In genomic region chr9:61895014-61895413, GRCm38 (mm10) we compare ENCODE assay signal across 10 mouse cellular contexts. TPM values are rescaled to one million over a fixed set of nuclear protein-coding genes. Genes with fewer than 3 reads are reported as not detected.
DNase-seq lines count a peak whose midpoint lies in the region; ATAC-seq lines count a peak whose summit lies in the region.
"Had no signal": no experiment of that assay in that cellular context is flagged by ENCODE, and none has a peak within 500 bp of the region (broad histone marks: within the 10 kb centered on the region; RNA-seq: fewer than 3 reads in every experiment).

No protein-coding gene starts in this region.

- peaks cover 29% of the 10 kb centered on the region for H3K27me3 ChIP-seq in limb, embryonic 10.5 days (ENCODE audit: low read depth, poor library complexity, severe bottlenecking)

- H3K36me3 ChIP-seq in limb, embryonic 10.5 days = no peaks in the 10 kb centered on the region
- H3K36me3 ChIP-seq: hindbrain, embryonic 15.5 days; midbrain, embryonic 13.5 days had no signal

- no peaks in the 10 kb centered on the region for H3K9me3 ChIP-seq in limb, embryonic 10.5 days (replicated peaks)
- H3K9me3 ChIP-seq: hindbrain, embryonic 15.5 days; midbrain, embryonic 13.5 days had no signal

- ATAC-seq in CD4-positive, CD25-positive, alpha-beta regulatory T cell, adult 4 months = no peak
- ATAC-seq: midbrain, embryonic 13.5 days had no signal

- peak; percentile 48 to 65 for DNase-seq in urinary bladder, adult 18-20 months (ENCODE audit: low spot score in 2 of 2)
- DNase-seq in urinary bladder, adult 2 months (ENCODE audit: low spot score) = no peak
- peak; percentile 19 to 25 for DNase-seq in gastrocnemius, postnatal 36 days
- DNase-seq in limb, embryonic 10.5 days (ENCODE audit: low spot score) = no peak
- no peak for DNase-seq in heart, postnatal 14 days
- no peak for DNase-seq in heart, postnatal 10 days
- DNase-seq in thymus, postnatal 4 days = no peak

- no peak overlapping the region for H3K4me3 ChIP-seq in limb, embryonic 10.5 days
- H3K4me3 ChIP-seq: hindbrain, embryonic 15.5 days; midbrain, embryonic 13.5 days had no signal

- peaks cover 30% of the 10 kb centered on the region for H3K4me1 ChIP-seq in limb, embryonic 10.5 days

- H3K27ac ChIP-seq in limb, embryonic 10.5 days = peak overlapping the region; percentile 46; the same call in 1 of the 2 replicates
- H3K27ac ChIP-seq: hindbrain, embryonic 15.5 days; midbrain, embryonic 13.5 days had no signal

- 48% methylated on average over 8 of the region's 8 CpGs for WGBS in limb, embryonic 10.5 days

- intact Hi-C loops in gastrocnemius, postnatal 36 days (cut with DNase I) = loop anchor here (10.0 kb wide), 1 partner anchor 850 kb away; no protein-coding TSS in a partner anchor
- intact Hi-C loops in heart, postnatal 14 days (cut with DNase I) = loop anchor here (5.0 kb wide), 2 partner anchors 848 to 953 kb away; no protein-coding TSS in a partner anchor
- intact Hi-C loops in heart, postnatal 10 days (cut with DNase I) = loop anchor here (5.0 to 10.0 kb wide), 3 partner anchors 63 to 850 kb away; no protein-coding TSS in a partner anchor

RNA-seq across cellular contexts. Expression of gene Rplp1, which starts 19.3 kb away (rescaled TPM):
- polyA plus RNA-seq in urinary bladder, adult 2 months (2012; rRNA removed) = 6,512 and 6,766 TPM in 2 replicates
- 1,000 to 10,000 TPM; 1,130 to 1,294 TPM for total RNA-seq in gastrocnemius, postnatal 36 days (2021)
- polyA plus RNA-seq in limb, embryonic 10.5 days (2016; fragmentation: Nextera tagmentation; extraction: Ambion mirVana) = 1,122 and 1,351 TPM in 2 replicates
- total RNA-seq in heart, postnatal 14 days (2021) = 1,000 to 10,000 TPM; 1,416 to 1,506 TPM
- polyA plus RNA-seq in CD4-positive, CD25-positive, alpha-beta regulatory T cell, adult 4 months (2017; shearing (Covaris generic)) = 1,000 to 10,000 TPM; 3,273 to 3,796 TPM
- total RNA-seq in heart, postnatal 10 days (2021) = 1,000 to 10,000 TPM; 1,715 to 1,777 TPM

RNA-seq across cellular contexts. Expression of gene Kif23, which starts 51.6 kb away (rescaled TPM):
- polyA plus RNA-seq in urinary bladder, adult 2 months (2012; rRNA removed) = 12.8 and 13.4 TPM in 2 replicates
- 1 to 10 TPM in 1 of 2 experiments, under 1 TPM in 1; 0.81 to 1.8 TPM for total RNA-seq in gastrocnemius, postnatal 36 days (2021)
- polyA plus RNA-seq in limb, embryonic 10.5 days (2016; fragmentation: Nextera tagmentation; extraction: Ambion mirVana) = 102 and 117 TPM in 2 replicates
- 10 to 100 TPM in 1 of 2 experiments, 1 to 10 TPM in 1; 10.0 to 12.2 TPM for total RNA-seq in heart, postnatal 14 days (2021)
- polyA plus RNA-seq in CD4-positive, CD25-positive, alpha-beta regulatory T cell, adult 4 months (2017; shearing (Covaris generic)) = 10 to 100 TPM in 1 of 2 experiments, 1 to 10 TPM in 1; 6.6 to 14.8 TPM
- total RNA-seq in heart, postnatal 10 days (2021) = 10 to 100 TPM; 22.9 to 28.4 TPM

Comparison
In these comparisons a context has a peak if more than half of its experiments do, and no peak if none do; other contexts are left out.
1. DNase-seq: peak in urinary bladder, adult 18-20 months (2 of 2) and gastrocnemius, postnatal 36 days (2 of 2); none in urinary bladder, adult 2 months (single experiment), limb, embryonic 10.5 days (single experiment), heart, postnatal 14 days (0 of 2), heart, postnatal 10 days (0 of 2) and thymus, postnatal 4 days (single experiment).